ENCODE assay signal across 9 mouse cellular contexts in the genomic region with DNA sequence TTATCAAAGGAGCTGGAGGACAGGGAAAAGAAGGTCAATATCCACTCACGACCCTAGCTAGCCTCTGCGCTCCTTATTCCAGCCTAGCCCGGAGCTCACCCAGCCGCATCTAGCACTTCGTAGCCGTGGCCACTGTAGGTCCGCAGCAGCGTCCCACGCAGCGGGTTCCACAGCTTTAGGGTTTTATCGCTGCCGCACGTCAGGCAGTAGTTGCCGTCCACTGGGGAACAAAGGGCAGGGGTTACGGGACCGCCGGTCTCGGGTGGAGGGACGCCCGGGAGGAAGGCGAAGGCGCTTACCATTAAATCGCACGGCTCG. TPM values are rescaled to one million over a fixed set of nuclear protein-coding genes. Genes with fewer than 3 reads are reported as not detected.
A peak's percentile ranks its signal among the peaks of the same experiment; 100 is the strongest.
DNase-seq lines count a peak whose midpoint lies in the region; ATAC-seq and TF ChIP-seq lines count a peak whose summit lies in the region.
"Had no signal": no experiment of that assay in that cellular context is flagged by ENCODE, and none has a peak within 500 bp of the region (broad histone marks: within the 10 kb centered on the region; RNA-seq: fewer than 3 reads in every experiment).

No protein-coding gene starts in this region.

- no peak for TF ChIP-seq POLR2A in ES-Bruce4 (IDR thresholded peaks at IDR 0.05; ENCODE audit: insufficient read depth, low read length)

- peaks cover 21% of the 10 kb centered on the region for H3K4me1 ChIP-seq in heart, embryonic 11.5 days (ENCODE audit: control insufficient read depth, insufficient read depth, low read length)
- H3K4me1 ChIP-seq in ES-Bruce4 (ENCODE audit: control insufficient read depth, insufficient read depth, low read length), result no peaks in the 10 kb centered on the region
- H3K4me1 ChIP-seq in forebrain, embryonic 13.5 days, result peaks cover 36% of the 10 kb centered on the region
- H3K4me1 ChIP-seq in liver, embryonic 12.5 days, result peaks cover 82% of the 10 kb centered on the region

- H3K36me3 ChIP-seq in heart, embryonic 11.5 days (ENCODE audit: control insufficient read depth, insufficient read depth, low read length), result peaks cover 15% of the 10 kb centered on the region
- peaks cover 22% of the 10 kb centered on the region for H3K36me3 ChIP-seq in ES-Bruce4 (ENCODE audit: control insufficient read depth, insufficient read depth, low read length, poor library complexity, severe bottlenecking)
- peaks cover 39% of the 10 kb centered on the region for H3K36me3 ChIP-seq in forebrain, embryonic 13.5 days (ENCODE audit: poor library complexity, severe bottlenecking)
- H3K36me3 ChIP-seq in liver, embryonic 12.5 days, result peaks cover 46% of the 10 kb centered on the region

- H3K9me3 ChIP-seq in heart, embryonic 11.5 days (replicated peaks; ENCODE audit: control insufficient read depth, low read length), result no peaks in the 10 kb centered on the region
- no peaks in the 10 kb centered on the region for H3K9me3 ChIP-seq in ES-Bruce4 (replicated peaks; ENCODE audit: control insufficient read depth, insufficient read depth, low read length, poor library complexity, severe bottlenecking)
- no peaks in the 10 kb centered on the region for H3K9me3 ChIP-seq in forebrain, embryonic 13.5 days (replicated peaks)
- no peaks in the 10 kb centered on the region for H3K9me3 ChIP-seq in liver, embryonic 12.5 days (replicated peaks)

- no peak for ATAC-seq in heart, embryonic 11.5 days (replicated peaks; ENCODE audit: insufficient number of reproducible peaks, low FRiP score, low TSS enrichment)
- no peak for ATAC-seq in forebrain, embryonic 13.5 days
- ATAC-seq in liver, embryonic 12.5 days, result no peak
- ATAC-seq in CD4-positive, CD25-positive, alpha-beta regulatory T cell, adult 4 months, result no peak

- no peak for TF ChIP-seq EP300 in ES-Bruce4 (IDR thresholded peaks at IDR 0.05; ENCODE audit: insufficient read depth, low read depth, low read length)

- H3K9ac ChIP-seq in heart, embryonic 11.5 days (ENCODE audit: low read depth, low read length), result peak overlapping the region; percentile 87
- H3K9ac ChIP-seq in ES-Bruce4 (ENCODE audit: low read depth, poor library complexity, severe bottlenecking), result peak overlapping the region; percentile 85
- peak overlapping the region; percentile 93 for H3K9ac ChIP-seq in forebrain, embryonic 13.5 days
- peak overlapping the region; percentile 94 for H3K9ac ChIP-seq in liver, embryonic 12.5 days

- no peak for DNase-seq in heart, postnatal 4 days
- DNase-seq in frontal cortex, postnatal 25 days (ENCODE audit: low spot score in 2 of 2), result no peak
- DNase-seq in spleen, adult 12 weeks (ENCODE audit: low spot score), result no peak

- WGBS in heart, embryonic 11.5 days (ENCODE audit: insufficient replicate concordance), result 1% methylated on average over 25 of the region's 25 CpGs
- WGBS in forebrain, embryonic 13.5 days, result 1% methylated on average over 25 of the region's 25 CpGs
- WGBS in liver, embryonic 12.5 days (ENCODE audit: insufficient replicate concordance), result 0% methylated on average over 25 of the region's 25 CpGs

- H3K4me2 ChIP-seq in heart, embryonic 11.5 days, result peak overlapping the region; percentile 96
- H3K4me2 ChIP-seq in forebrain, embryonic 13.5 days, result peak overlapping the region; percentile 96
- peak overlapping the region; percentile 89 for H3K4me2 ChIP-seq in liver, embryonic 12.5 days

- TF ChIP-seq CTCF in ES-Bruce4 (IDR thresholded peaks at IDR 0.05; ENCODE audit: low read depth, low read length), result no peak

- H3K27ac ChIP-seq in heart, embryonic 11.5 days (ENCODE audit: low read depth, low read length), result no peak overlapping the region
- no peak overlapping the region for H3K27ac ChIP-seq in ES-Bruce4 (ENCODE audit: insufficient read depth, low read length)
- H3K27ac ChIP-seq in forebrain, embryonic 13.5 days, result no peak overlapping the region
- peak overlapping the region; percentile 82 for H3K27ac ChIP-seq in liver, embryonic 12.5 days

- peak overlapping the region; percentile 62 for H3K4me3 ChIP-seq in heart, embryonic 11.5 days (ENCODE audit: low read depth, low read length)
- H3K4me3 ChIP-seq in ES-Bruce4 (ENCODE audit: low read depth, low read length), result peak overlapping the region; percentile 95
- H3K4me3 ChIP-seq in forebrain, embryonic 13.5 days, result peak overlapping the region; percentile 95
- peak overlapping the region; percentile 95 for H3K4me3 ChIP-seq in liver, embryonic 12.5 days

- H3K27me3 ChIP-seq in heart, embryonic 11.5 days (ENCODE audit: control insufficient read depth, insufficient read depth, low read length), result no peaks in the 10 kb centered on the region
- H3K27me3 ChIP-seq in ES-Bruce4 (ENCODE audit: control insufficient read depth, insufficient read depth, low read length, poor library complexity, severe bottlenecking), result no peaks in the 10 kb centered on the region
- no peaks in the 10 kb centered on the region for H3K27me3 ChIP-seq in forebrain, embryonic 13.5 days
- H3K27me3 ChIP-seq in liver, embryonic 12.5 days (replicated peaks), result no peaks in the 10 kb centered on the region

RNA-seq across cellular contexts. Expression of a gene that starts 0.4 kb away (rescaled TPM):
- polyA plus RNA-seq in heart, embryonic 11.5 days (2014; fragmentation: Nextera tagmentation; extraction: Ambion mirVana), result 120 and 124 TPM in 2 replicates
- 10 to 100 TPM; 52.4 to 61.0 TPM for total RNA-seq in heart, postnatal 4 days (2021)
- polyA plus RNA-seq in ES-Bruce4 (2011; ENCODE audit: insufficient read depth, insufficient read length, low read depth, missing spikeins), result 82.5 and 105 TPM in 2 replicates
- 136 and 137 TPM in 2 replicates for polyA plus RNA-seq in forebrain, embryonic 13.5 days (2015; fragmentation: Nextera tagmentation; extraction: Ambion mirVana)
- 80.1 and 87.7 TPM in 2 replicates for polyA plus RNA-seq in liver, embryonic 12.5 days (2016; fragmentation: Nextera tagmentation; extraction: Ambion mirVana)
- 100 to 1,000 TPM; 130 to 136 TPM for polyA plus RNA-seq in CD4-positive, CD25-positive, alpha-beta regulatory T cell, adult 4 months (2017; shearing (Covaris generic))

RNA-seq across cellular contexts. Expression of a gene that starts 0.9 kb away (rescaled TPM):
- 36.5 and 43.0 TPM in 2 replicates for polyA plus RNA-seq in heart, embryonic 11.5 days (2014; fragmentation: Nextera tagmentation; extraction: Ambion mirVana)
- total RNA-seq in heart, postnatal 4 days (2021), result 10 to 100 TPM; 22.7 to 28.9 TPM
- polyA plus RNA-seq in ES-Bruce4 (2011; ENCODE audit: insufficient read depth, insufficient read length, low read depth, missing spikeins), result 16.5 and 16.8 TPM in 2 replicates
- 52.9 and 57.8 TPM in 2 replicates for polyA plus RNA-seq in forebrain, embryonic 13.5 days (2015; fragmentation: Nextera tagmentation; extraction: Ambion mirVana)
- 30.8 and 33.1 TPM in 2 replicates for polyA plus RNA-seq in liver, embryonic 12.5 days (2016; fragmentation: Nextera tagmentation; extraction: Ambion mirVana)
- polyA plus RNA-seq in CD4-positive, CD25-positive, alpha-beta regulatory T cell, adult 4 months (2017; shearing (Covaris generic)), result 10 to 100 TPM; 41.0 to 56.0 TPM

RNA-seq across cellular contexts. Expression of a gene that starts 2.9 kb away (rescaled TPM):
- 25.1 and 27.3 TPM in 2 replicates for polyA plus RNA-seq in heart, embryonic 11.5 days (2014; fragmentation: Nextera tagmentation; extraction: Ambion mirVana)
- 10 to 100 TPM; 26.5 to 29.9 TPM for total RNA-seq in heart, postnatal 4 days (2021)
- 36.0 and 42.2 TPM in 2 replicates for polyA plus RNA-seq in ES-Bruce4 (2011; ENCODE audit: insufficient read depth, insufficient read length, low read depth, missing spikeins)
- polyA plus RNA-seq in forebrain, embryonic 13.5 days (2015; fragmentation: Nextera tagmentation; extraction: Ambion mirVana), result 14.6 and 14.7 TPM in 2 replicates
- 23.5 and 26.7 TPM in 2 replicates for polyA plus RNA-seq in liver, embryonic 12.5 days (2016; fragmentation: Nextera tagmentation; extraction: Ambion mirVana)
- 100 to 1,000 TPM in 1 of 2 experiments, 10 to 100 TPM in 1; 98.3 to 117 TPM for polyA plus RNA-seq in CD4-positive, CD25-positive, alpha-beta regulatory T cell, adult 4 months (2017; shearing (Covaris generic))

RNA-seq across cellular contexts. Expression of a gene that starts 8.6 kb away (rescaled TPM):
- 57.6 and 60.0 TPM in 2 replicates for polyA plus RNA-seq in heart, embryonic 11.5 days (2014; fragmentation: Nextera tagmentation; extraction: Ambion mirVana)
- total RNA-seq in heart, postnatal 4 days (2021), result 10 to 100 TPM; 40.0 to 40.5 TPM
- polyA plus RNA-seq in ES-Bruce4 (2011; ENCODE audit: insufficient read depth, insufficient read length, low read depth, missing spikeins), result 43.3 and 47.0 TPM in 2 replicates
- polyA plus RNA-seq in forebrain, embryonic 13.5 days (2015; fragmentation: Nextera tagmentation; extraction: Ambion mirVana), result 79.5 TPM in 2 replicates
- polyA plus RNA-seq in liver, embryonic 12.5 days (2016; fragmentation: Nextera tagmentation; extraction: Ambion mirVana), result 51.6 and 52.3 TPM in 2 replicates
- 10 to 100 TPM; 42.7 to 45.0 TPM for polyA plus RNA-seq in CD4-positive, CD25-positive, alpha-beta regulatory T cell, adult 4 months (2017; shearing (Covaris generic))

RNA-seq across cellular contexts. Expression of a gene that starts 12.4 kb away (rescaled TPM):
- 1.5 TPM in 1 of 2 replicates, not detected in the other for polyA plus RNA-seq in heart, embryonic 11.5 days (2014; fragmentation: Nextera tagmentation; extraction: Ambion mirVana)
- not detected for total RNA-seq in heart, postnatal 4 days (2021)
- polyA plus RNA-seq in ES-Bruce4 (2011; ENCODE audit: insufficient read depth, insufficient read length, low read depth, missing spikeins), result not detected in 2 replicates
- polyA plus RNA-seq in forebrain, embryonic 13.5 days (2015; fragmentation: Nextera tagmentation; extraction: Ambion mirVana), result 0.88 and 0.93 TPM in 2 replicates
- 0.80 TPM in 1 of 2 replicates, not detected in the other for polyA plus RNA-seq in liver, embryonic 12.5 days (2016; fragmentation: Nextera tagmentation; extraction: Ambion mirVana)
- polyA plus RNA-seq in CD4-positive, CD25-positive, alpha-beta regulatory T cell, adult 4 months (2017; shearing (Covaris generic)), result 1 to 10 TPM; 1.1 to 3.6 TPM
- total RNA-seq: heart, adult 18-20 months had no signal
